Mouse (Mus musculus): ENCODE data around the gene 4933427D14Rik. TPM values are rescaled to one million over a fixed set of nuclear protein-coding genes. Genes with fewer than 3 reads are reported as not detected.

4933427D14Rik gene
- polyA plus RNA-seq, 1 experiment: 12.6 TPM

DNA sequence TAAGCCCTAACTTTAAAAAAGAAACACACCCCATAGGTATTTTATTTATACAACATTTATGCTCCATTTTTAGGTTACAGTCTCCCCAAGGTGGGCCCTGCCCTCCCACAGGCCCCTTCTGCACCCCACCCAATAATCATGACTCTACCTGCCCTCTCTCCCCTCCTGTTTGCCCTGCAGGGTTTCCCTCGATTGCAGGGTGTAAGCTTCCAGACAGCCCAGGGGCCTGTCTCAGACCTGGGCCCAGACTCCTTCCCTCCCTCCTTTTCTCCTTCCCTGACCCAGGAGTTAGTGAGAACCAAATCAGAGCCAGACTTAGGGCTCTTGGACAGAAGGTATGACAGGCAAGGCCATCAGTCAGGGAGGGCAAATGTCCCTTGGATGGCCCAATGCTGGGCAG lies 25.7 kb upstream of the 4933427D14Rik start:
- no peaks in the 10 kb centered on the region for H3K36me3 ChIP-seq (ENCODE audit: control insufficient read depth, insufficient read depth, low read length)
- WGBS: 78% methylated on average over 1 of the region's 1 CpGs
- H3K27ac ChIP-seq (ENCODE audit: control insufficient read depth, insufficient read depth, low read length): no peak overlapping the region
- H3K4me1 ChIP-seq (replicated peaks; ENCODE audit: control insufficient read depth, insufficient read depth, low read length): no peaks in the 10 kb centered on the region
- TF ChIP-seq CTCF (IDR thresholded peaks at IDR 0.05; ENCODE audit: borderline replicate concordance, control insufficient read depth, extremely low read depth, insufficient read depth, low read length, poor library complexity) (no peak), POLR2A (IDR thresholded peaks at IDR 0.05; ENCODE audit: control insufficient read depth, extremely low read depth, insufficient read depth, low read length, poor library complexity) (no peak)
- no peak overlapping the region for H3K4me3 ChIP-seq (ENCODE audit: control insufficient read depth, insufficient read depth, low read length)
- H3K27me3 ChIP-seq (ENCODE audit: control insufficient read depth, insufficient read depth, low read length): no peaks in the 10 kb centered on the region
- no peak for DNase-seq

GRCm38 (mm10) chr11:72232068-72232467 lies 24.8 kb upstream of the 4933427D14Rik start:
- no peak for DNase-seq
- Histone ChIP-seq H3K27me3 (ENCODE audit: control insufficient read depth, insufficient read depth, low read length) (no peaks in the 10 kb centered on the region), H3K4me3 (ENCODE audit: control insufficient read depth, insufficient read depth, low read length) (no peak overlapping the region), H3K27ac (ENCODE audit: control insufficient read depth, insufficient read depth, low read length) (no peak overlapping the region), H3K4me1 (replicated peaks; ENCODE audit: control insufficient read depth, insufficient read depth, low read length) (no peaks in the 10 kb centered on the region), H3K36me3 (ENCODE audit: control insufficient read depth, insufficient read depth, low read length) (no peaks in the 10 kb centered on the region)
- no peak for TF ChIP-seq POLR2A (IDR thresholded peaks at IDR 0.05; ENCODE audit: control insufficient read depth, extremely low read depth, insufficient read depth, low read length, poor library complexity)
- TF ChIP-seq CTCF (IDR thresholded peaks at IDR 0.05; ENCODE audit: borderline replicate concordance, control insufficient read depth, extremely low read depth, insufficient read depth, low read length, poor library complexity): no peak
- 91% methylated on average over 7 of the region's 7 CpGs for WGBS

GRCm38 (mm10) chr11:72228513-72228912 lies 21.3 kb upstream of the 4933427D14Rik start:
- TF ChIP-seq CTCF (IDR thresholded peaks at IDR 0.05; ENCODE audit: borderline replicate concordance, control insufficient read depth, extremely low read depth, insufficient read depth, low read length, poor library complexity) (no peak), POLR2A (IDR thresholded peaks at IDR 0.05; ENCODE audit: control insufficient read depth, extremely low read depth, insufficient read depth, low read length, poor library complexity) (no peak)
- no peaks in the 10 kb centered on the region for H3K36me3 ChIP-seq (ENCODE audit: control insufficient read depth, insufficient read depth, low read length)
- H3K27me3 ChIP-seq (ENCODE audit: control insufficient read depth, insufficient read depth, low read length): no peaks in the 10 kb centered on the region
- DNase-seq: no peak
- H3K27ac ChIP-seq (ENCODE audit: control insufficient read depth, insufficient read depth, low read length): no peak overlapping the region
- WGBS: 88% methylated on average over 4 of the region's 4 CpGs
- no peak overlapping the region for H3K4me3 ChIP-seq (ENCODE audit: control insufficient read depth, insufficient read depth, low read length)
- H3K4me1 ChIP-seq (replicated peaks; ENCODE audit: control insufficient read depth, insufficient read depth, low read length): no peaks in the 10 kb centered on the region

DNA sequence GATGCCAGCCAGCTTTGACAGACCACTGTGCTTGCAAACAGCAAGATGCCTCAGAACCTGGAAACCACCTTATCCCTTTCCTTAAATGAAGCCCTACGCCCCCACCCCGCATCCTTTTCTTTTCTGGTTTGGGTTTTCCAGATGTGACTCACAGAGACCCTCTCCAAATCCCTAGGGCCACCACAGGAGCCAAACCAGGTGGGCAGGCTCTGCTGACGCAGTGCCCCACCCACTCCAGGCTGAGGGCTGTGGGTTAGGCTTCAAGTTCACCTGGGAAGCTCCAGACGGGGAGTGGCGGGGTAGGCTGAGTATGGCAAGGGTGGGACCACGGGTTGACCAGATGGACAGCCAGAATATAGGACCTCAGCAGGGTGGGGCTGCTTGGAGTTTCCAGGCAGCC lies 19.6 kb upstream of the 4933427D14Rik start:
- 90% methylated on average over 6 of the region's 6 CpGs for WGBS
- H3K27me3 ChIP-seq (ENCODE audit: control insufficient read depth, insufficient read depth, low read length): no peaks in the 10 kb centered on the region
- H3K4me1 ChIP-seq (replicated peaks; ENCODE audit: control insufficient read depth, insufficient read depth, low read length): no peaks in the 10 kb centered on the region
- TF ChIP-seq CTCF (IDR thresholded peaks at IDR 0.05; ENCODE audit: borderline replicate concordance, control insufficient read depth, extremely low read depth, insufficient read depth, low read length, poor library complexity): no peak
- TF ChIP-seq POLR2A (IDR thresholded peaks at IDR 0.05; ENCODE audit: control insufficient read depth, extremely low read depth, insufficient read depth, low read length, poor library complexity): no peak
- H3K27ac ChIP-seq (ENCODE audit: control insufficient read depth, insufficient read depth, low read length): no peak overlapping the region
- no peak for DNase-seq
- no peaks in the 10 kb centered on the region for H3K36me3 ChIP-seq (ENCODE audit: control insufficient read depth, insufficient read depth, low read length)
- no peak overlapping the region for H3K4me3 ChIP-seq (ENCODE audit: control insufficient read depth, insufficient read depth, low read length)

- TF ChIP-seq CTCF (IDR thresholded peaks at IDR 0.05; ENCODE audit: borderline replicate concordance, control insufficient read depth, extremely low read depth, insufficient read depth, low read length, poor library complexity) (no peak), POLR2A (IDR thresholded peaks at IDR 0.05; ENCODE audit: control insufficient read depth, extremely low read depth, insufficient read depth, low read length, poor library complexity) (no peak)
- Histone ChIP-seq H3K27me3 (ENCODE audit: control insufficient read depth, insufficient read depth, low read length) (no peaks in the 10 kb centered on the region), H3K36me3 (ENCODE audit: control insufficient read depth, insufficient read depth, low read length) (no peaks in the 10 kb centered on the region), H3K27ac (ENCODE audit: control insufficient read depth, insufficient read depth, low read length) (no peak overlapping the region), H3K4me3 (ENCODE audit: control insufficient read depth, insufficient read depth, low read length) (no peak overlapping the region), H3K4me1 (replicated peaks; ENCODE audit: control insufficient read depth, insufficient read depth, low read length) (no peaks in the 10 kb centered on the region)
- WGBS: 90% methylated on average over 10 of the region's 10 CpGs
- no peak for DNase-seq
Observed at GRCm38 (mm10) chr11:72226020-72226791, 18.9 kb upstream of the 4933427D14Rik start.

DNA sequence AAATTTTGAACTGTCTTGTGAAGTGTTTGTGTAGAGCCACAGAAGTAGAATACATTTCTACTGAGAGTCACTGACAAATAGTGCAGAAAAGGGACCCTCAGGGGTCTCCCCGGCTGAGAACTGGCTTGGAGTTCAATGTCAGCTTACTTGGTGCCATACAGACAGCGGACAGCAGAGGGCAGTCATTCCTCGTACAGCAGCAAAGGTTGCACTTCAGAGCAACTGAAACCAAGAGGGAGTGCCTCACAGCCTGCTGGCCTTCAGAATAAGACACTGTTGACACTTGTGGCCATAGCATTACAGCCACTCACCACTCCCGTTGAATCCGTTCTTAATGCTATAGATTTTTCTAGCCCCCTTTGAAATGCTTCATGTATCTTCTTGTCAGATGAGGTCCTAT lies 17.6 kb upstream of the 4933427D14Rik start:
- Histone ChIP-seq H3K27ac (ENCODE audit: control insufficient read depth, insufficient read depth, low read length) (no peak overlapping the region), H3K36me3 (ENCODE audit: control insufficient read depth, insufficient read depth, low read length) (no peaks in the 10 kb centered on the region), H3K4me3 (ENCODE audit: control insufficient read depth, insufficient read depth, low read length) (no peak overlapping the region), H3K27me3 (ENCODE audit: control insufficient read depth, insufficient read depth, low read length) (no peaks in the 10 kb centered on the region), H3K4me1 (replicated peaks; ENCODE audit: control insufficient read depth, insufficient read depth, low read length) (no peaks in the 10 kb centered on the region)
- WGBS: 17% methylated on average over 5 of the region's 5 CpGs
- TF ChIP-seq POLR2A (IDR thresholded peaks at IDR 0.05; ENCODE audit: control insufficient read depth, extremely low read depth, insufficient read depth, low read length, poor library complexity): no peak
- peak; percentile 61; the same call in 1 of the 2 replicates for TF ChIP-seq CTCF (IDR thresholded peaks at IDR 0.05; ENCODE audit: borderline replicate concordance, control insufficient read depth, extremely low read depth, insufficient read depth, low read length, poor library complexity)
- peak; percentile 75 for DNase-seq
